Mouse (Mus musculus): ENCODE measurements at regions not wholly inside any gene's neighbourhood (a gene's known extent, or its start where the extent isn't known, plus 50 kb on each side); places are given as distances from the start of the nearest gene placed in this dataset.

DNA sequence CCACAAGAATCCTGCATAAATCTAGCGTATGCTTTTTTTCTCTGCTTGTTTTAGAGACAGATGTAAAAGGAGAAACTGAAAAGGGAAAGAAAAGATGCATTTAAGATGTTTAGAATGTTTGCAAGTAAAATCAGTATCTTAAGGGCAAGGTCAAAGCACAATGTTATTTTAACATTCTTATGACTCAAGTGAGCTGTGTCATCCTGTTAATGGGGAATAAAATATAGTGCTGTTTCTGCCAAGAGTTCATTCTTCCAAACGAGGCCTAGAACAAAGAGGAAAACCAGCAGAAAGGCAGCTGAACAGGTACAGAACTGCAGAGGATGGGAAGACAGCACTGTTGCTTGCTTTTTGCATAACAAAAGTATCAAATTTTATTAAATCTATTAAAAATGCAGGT, 156.7 kb upstream of the Tmtc1 start:
- no peak for DNase-seq (ENCODE audit: low spot score)

DNA sequence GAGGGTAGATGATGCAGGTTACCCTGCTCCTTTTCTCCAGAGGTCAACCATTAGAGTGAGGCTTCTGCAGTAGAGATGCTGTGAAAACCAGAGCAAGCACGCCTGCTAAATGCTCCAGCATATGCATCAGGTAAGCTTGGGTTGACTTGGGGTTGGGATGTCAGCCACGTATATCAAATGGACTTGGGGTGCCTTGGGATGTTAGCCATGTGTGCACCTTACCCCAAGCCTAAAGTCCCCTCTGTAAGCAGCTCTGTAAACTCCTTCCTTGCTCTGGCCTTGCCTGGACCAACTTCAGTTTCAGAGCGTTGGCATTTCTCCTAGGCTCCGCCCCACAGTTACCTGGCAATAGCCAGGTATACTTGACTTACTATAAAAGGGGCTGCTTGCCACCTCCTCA, 155.3 kb upstream of the Tmtc1 start:
- no peak for DNase-seq (ENCODE audit: low spot score)

DNA sequence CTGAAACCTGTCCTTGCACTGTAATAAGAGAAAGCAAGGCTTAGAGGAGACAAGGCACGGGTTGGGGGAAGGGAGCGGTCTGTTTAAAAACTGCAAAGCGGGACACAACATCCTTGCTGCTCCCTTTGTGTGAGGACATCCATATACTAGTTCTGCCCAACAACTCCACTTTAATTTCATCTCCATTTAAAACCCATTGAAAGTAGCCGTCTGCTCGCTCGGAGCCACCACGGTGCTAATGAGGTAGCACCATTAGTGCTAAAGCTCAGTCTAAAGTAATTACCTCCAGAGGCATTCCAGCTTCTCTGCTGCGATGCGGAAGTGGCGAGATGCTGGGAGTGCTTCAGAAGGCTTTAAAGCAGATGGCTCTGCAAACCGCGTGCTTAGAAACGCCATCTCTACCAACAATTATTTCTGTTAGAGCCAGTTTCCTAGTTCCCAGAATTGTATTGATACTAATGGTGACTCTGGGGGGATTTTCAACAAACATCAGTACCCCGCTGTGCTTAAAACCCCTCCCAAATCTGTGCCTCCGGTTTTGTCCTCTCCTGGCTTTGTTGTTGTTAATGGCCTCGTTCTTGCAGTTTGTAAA, 154.7 kb upstream of the Tmtc1 start:
- DNase-seq (ENCODE audit: low spot score), result no peak

DNA sequence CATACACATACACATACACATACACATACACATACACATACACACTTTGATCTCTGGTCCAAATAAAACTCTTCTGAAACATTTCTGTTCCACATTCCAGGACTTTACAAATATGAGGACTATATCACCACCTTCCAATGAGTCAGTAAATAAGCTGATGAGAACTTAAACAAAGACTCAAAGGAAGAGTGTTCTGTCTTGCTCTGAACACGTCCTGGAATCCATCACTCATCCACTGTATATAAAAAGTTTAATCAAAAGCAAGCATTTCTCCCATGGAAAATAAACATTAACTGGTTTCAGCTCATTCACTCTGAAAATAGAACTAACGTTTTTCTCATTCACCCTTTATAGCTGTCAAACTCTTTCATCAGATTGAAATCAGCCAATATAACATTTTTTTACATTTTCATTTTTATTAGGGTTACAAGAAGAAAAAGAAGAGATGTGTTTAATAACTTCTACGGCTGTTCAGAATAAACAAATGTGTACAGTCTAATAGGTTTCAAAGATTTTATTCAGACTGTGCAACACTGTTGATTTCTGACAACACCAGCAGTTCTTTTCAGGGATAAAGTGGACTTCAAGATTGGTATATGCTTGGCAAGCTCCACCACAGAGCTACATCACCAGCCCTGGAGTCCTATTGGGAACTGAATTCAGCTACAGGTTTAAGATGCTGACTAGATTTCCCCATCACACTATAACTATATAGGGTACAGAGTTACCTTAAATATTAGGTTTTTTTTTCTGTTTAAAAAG, 151.0 kb upstream of the Tmtc1 start:
- DNase-seq (ENCODE audit: low spot score), result no peak

DNA sequence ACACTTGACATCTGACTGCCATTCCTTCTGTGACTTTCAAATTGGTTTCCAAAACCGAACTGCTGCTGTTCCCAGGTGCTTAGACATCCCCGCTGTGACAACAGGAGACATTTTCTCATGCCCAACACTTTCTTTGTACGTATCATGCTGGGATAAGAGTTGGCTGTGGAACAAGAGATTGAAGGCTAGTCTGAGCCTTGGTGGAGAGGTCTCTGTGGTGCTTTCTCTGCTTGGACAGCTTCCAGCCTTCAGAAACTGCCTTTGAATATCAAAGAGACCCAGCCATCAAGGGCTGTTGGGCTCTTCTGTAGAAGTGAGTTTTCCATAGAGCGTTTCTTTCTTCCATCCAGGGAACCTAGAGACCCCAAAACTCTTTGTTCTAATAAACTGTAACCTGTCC, 144.8 kb upstream of the Tmtc1 start:
- no peak for DNase-seq (ENCODE audit: low spot score)

DNA sequence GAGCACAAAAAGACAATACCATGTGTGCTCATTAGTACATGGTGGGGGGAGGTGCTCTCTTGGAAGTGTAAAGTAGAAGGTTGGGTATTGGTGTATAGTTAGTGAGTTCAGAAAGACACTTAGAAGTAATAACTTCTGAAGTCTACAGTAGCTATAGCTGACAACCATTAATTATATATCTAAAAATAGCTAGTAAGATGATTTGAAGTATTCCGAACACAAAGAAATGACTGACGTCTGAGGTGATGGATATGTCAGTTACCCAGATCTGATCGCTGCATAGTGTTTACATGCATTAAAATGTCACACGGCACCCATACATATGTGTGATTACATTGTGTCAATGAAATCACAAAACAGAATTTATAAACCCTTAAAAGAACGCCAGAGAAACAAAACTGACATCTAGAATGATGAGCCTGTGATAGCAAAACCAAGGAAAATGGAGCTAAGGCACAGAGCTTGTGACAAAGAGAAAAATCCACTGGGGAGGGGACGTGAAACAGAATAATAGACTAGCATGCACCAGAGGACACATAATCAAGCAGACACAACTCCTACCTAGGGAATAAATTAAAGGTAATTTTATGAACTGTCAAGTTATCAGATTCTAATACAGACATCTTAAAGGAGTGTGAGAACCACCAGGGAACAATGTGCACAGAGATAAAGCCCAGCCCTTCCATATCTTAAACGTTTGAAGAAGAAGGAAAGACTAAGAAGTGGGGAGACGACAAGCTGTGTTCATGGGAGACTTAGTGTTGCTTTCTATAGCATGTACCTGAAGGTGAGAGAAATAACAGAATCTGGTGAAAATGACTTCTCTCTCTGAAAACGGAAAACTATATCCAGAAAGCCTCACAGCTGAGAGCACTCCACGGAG, 142.5 kb upstream of the Tmtc1 start:
- DNase-seq (ENCODE audit: low spot score), result peak; percentile 20

DNA sequence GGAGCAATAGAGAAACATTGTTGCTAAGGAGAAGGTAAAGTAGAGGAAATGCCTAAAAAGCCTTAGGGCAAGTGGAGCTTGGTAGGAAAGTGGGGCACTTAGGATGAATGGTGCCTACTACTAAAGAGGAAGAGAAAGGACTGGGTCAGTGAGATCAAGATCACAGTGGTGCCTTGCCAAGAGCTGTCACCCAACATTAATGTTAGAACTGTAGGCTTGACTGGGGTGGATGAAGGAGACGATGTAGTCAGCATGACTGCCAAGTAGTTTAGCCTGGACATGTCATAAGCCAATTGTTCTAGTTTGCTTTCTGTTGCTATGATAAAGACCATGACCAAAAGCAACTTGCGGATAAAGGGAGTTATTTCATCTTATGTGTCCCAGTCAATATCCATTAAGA, 139.9 kb upstream of the Tmtc1 start:
- no peak for DNase-seq (ENCODE audit: low spot score)

DNA sequence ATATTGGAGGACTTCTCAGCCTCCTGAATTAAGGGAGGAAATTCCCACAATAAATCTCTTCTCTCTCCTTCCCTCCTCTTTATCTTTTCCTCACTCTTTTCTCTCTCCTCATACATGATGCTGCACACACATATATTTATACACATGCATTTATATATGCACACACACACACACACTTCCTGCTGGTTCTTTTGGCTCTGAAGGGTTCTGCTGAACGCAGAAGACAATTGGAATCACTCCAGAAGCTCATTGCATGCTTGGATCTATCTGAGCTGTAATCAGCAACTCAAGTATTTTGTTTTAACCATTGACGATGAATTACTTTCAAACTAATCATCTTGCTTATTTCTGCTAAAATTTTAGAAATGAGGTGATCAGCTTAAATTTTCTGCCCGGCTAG, 134.1 kb upstream of the Tmtc1 start:
- DNase-seq (ENCODE audit: low spot score), result no peak

DNA sequence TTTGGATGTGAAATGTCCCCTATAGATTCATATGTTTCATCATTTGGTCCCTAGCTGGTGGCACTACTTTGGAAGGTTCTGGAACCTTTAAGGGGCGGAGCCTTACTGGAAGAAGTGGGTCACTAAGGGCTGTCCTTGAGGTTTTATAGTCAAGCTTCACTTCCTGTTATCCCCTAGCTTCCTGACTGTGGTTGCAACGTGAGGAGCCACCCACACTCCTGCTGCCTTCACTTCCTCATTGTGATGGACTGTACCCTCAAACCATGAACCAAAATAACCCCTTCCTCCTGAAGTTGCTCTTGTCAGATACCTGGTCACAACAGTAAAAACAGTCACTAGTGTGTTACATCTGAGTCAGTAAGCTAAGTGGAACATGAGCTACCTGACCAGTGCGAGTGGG, 133.5 kb upstream of the Tmtc1 start:
- no peak for DNase-seq (ENCODE audit: low spot score)

DNA sequence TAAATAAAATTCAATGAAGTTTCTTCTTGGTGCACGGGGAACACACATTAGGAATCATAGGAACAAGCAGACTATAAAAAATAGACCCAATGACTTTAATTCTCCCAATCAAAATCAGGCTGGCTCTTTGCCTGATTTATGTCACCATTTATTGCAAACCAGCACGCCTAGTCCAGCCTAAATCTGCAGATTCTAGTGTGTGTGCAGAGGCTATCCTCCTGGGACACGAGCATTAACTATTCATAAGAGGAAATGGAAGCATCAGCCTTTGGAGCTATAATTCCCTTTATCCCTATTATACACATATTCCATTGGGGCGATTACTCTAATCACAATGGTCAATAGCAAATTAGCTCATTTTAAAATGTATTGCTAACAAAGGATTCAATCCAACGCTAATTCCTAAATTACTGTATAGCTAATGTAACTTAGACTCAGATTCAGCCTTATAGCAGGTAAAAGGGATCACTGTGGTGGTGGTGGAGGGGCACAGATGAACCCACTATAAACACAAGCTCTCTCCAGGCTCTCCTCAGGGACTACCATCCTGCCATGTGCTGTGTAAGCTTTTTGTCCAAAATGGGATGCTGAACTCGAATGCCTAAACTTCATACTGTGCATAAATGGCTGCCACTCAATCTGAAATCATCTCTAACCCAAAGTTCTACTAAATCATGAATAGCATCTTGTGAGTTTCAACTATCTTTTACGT, 130.7 kb upstream of the Tmtc1 start:
- no peak for DNase-seq (ENCODE audit: low spot score)

DNA sequence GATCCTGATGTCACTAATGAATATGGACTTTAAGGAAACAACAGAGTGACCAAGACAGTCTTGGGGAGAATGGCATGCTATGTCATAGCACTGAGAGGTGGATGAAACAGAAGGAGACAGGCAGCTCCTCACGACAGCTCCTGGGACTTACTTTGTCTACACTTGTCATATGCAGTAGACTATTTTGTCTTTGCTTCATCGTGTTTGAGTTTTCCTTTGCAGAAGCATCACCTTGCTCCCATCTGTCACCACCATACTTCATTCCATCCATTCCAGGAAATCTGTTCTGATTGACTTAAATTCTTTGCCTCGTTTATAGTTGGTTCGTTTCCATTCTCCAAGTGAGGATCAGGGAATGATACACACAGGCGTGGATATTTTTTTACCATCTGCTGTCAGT, 128.0 kb upstream of the Tmtc1 start:
- no peak for DNase-seq (ENCODE audit: low spot score)

DNA sequence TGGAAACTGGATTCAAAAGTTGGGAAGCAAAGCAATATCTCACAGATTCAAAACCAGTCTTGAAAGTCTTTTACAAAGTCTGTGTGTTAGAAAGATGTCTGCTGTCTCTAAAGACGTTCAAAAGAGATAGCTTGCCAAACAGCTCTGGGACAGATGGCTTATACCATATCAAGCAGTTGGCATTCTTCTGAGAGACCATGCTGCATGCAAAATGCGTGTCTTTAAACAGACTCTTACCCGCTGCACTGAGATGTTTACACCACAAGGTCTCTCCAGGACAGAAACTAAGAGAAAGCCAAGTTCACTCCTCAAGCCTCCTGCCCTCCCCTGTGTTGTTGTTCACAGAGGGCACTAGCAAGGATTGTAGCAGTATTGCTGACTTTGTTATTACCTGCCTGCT, 127.5 kb upstream of the Tmtc1 start:
- no peak for DNase-seq (ENCODE audit: low spot score)

DNA sequence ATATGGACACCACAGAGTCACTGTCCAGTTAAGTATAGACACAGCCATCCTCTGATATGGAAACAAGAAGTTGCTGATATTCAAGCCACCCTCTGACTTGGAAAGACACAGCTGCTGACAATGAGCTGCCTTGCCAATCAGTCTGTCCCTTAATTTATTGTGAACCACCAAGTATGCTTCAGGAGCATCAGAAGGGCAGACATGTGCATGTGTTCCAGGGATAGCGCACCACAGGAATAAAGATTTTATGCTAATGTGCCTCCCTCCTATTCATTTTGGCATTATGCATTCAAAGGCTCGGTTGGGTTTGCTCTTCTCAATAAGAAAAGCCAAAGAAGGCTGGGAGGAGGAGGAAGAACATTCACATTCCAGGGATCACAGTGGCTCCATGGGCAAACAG, 120.0 kb upstream of the Tmtc1 start:
- no peak for DNase-seq (ENCODE audit: low spot score)

DNA sequence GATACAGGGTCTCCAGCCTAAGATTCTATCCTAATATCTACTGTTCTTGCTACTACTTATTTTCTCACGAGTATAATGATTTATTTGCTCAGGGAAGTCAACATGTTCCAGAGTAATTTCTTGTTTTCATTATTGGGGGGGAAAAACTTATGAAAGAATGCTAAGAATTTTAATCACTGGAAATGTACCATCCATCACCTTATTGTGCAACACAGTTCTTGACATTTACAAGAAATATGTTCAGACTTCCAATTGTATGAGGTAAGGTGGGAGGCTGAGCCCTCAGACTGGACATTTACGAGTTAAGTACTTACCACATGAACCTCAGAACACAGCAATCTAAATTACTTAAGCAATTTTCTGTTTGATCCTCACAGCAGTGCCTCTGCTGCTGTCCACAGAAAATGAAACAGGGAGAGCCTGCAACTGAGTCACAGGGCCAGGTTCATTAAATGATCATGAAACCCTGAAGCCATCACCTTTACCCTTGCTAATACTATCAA, 118.1 kb upstream of the Tmtc1 start:
- DNase-seq (ENCODE audit: low spot score), result no peak

DNA sequence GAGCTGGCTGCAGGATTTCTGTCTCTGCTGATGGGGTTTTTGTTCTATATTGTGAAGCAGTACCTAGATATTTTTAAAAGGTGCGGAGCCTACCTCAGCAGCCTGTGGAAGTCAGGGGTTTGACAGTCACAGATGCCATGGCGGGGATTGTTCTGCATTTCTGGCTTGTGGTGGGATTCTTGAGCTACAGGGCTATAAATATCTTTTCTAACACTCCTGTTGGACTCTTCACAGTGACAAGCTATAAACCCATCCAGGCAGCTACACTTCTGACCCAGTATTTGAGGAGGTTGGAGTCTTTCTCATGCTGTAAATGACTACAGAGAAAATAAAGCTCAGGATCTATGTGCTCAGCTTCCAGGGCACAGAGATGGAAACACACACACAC, 112.3 kb upstream of the Tmtc1 start:
- no peak for DNase-seq (ENCODE audit: low spot score)

DNA sequence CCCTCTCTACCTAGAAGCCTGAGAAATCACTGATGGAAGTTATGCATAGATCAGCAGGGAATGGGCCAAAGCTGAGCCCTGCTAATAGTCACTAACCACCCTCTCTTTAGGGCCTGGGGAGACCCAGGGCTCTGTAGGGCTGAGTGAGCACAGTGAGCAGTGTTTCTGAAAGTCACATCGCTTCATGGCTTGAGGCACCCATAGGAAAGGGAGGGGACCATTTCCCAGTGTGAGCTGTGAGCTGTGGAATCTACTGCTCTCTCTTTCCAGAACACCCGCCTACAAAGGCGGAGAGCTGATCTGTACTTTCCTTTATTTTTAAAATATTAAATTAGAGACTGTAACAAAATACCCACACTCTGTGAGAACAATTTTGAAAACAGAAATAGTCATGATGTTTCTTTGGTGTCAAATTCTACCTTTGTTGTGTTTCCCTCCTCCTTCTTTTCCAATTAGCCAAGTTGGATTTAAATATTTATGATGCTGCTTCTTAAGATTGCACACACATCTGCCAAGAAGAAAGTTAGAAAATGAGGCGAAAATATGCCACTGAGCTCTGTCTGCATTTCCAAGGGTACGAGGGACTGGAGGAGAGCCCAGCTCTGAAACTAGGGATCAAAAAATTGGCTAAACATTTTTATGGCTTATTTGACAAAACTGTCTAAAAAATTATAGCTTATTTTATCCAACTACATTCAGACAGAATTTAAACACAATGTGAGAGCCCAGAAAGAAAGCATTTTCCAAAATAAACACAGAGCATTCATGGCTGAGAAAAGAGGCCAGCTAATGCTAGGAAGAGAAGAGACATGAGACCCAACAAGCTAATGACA, 111.7 kb upstream of the Tmtc1 start:
- DNase-seq (ENCODE audit: low spot score), result no peak

DNA sequence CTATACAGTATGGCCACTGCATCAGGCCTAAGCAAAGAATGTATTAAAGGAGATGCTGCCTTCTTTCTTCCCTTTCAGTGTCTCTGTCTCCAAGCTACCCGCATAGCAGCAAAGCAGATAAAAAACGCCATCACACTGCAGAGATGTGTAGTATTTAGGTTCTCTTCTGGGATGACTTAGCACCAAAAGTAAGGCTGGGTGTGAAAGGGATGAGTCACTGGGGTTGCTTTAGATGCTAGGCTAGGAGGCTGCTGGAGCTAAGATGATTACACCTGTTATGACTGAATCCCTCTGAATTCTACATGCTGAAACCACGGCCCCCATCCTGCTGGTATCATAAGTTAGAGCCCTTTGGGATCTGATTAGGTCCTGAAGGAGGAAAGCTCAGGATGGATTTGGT, 110.3 kb upstream of the Tmtc1 start:
- no peak for DNase-seq (ENCODE audit: low spot score)

DNA sequence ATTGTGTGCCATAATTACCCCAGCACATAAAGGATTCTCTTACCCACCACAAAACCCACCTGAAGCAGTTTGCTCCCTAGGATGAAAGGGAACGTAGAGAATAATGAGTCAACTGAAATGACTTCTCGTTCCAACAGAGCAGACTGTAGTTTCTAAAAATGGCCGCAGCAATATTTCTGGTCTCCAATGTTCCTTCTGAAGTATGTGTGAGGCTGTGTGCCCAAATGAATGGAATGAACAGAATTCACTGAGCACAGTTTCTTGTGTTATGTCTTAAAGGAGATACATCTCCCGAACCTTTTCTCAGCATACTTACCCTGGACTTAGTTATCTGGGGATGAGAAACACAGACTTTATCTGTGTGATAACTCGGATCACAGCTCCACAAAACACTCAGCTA, 109.4 kb upstream of the Tmtc1 start:
- no peak for DNase-seq (ENCODE audit: low spot score)

DNA sequence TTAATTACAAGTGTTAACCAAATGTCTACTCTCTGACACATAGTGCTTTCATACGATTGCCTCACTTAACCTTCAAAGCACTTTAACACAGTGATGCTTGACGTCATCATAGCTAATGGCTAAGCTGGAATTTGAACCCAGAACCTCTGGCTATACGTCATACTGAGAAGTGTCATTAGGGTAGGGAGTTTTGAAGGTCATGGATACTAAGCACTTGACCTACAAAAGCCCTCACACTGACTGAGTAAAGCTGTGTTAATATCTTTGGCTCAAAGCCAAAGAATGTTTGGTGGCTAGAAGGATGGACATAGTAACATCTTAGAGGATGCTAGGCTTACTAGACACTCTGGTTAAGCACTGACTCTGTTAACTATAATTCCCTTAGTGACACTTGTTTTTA, 106.9 kb upstream of the Tmtc1 start:
- DNase-seq (ENCODE audit: low spot score), result no peak

DNA sequence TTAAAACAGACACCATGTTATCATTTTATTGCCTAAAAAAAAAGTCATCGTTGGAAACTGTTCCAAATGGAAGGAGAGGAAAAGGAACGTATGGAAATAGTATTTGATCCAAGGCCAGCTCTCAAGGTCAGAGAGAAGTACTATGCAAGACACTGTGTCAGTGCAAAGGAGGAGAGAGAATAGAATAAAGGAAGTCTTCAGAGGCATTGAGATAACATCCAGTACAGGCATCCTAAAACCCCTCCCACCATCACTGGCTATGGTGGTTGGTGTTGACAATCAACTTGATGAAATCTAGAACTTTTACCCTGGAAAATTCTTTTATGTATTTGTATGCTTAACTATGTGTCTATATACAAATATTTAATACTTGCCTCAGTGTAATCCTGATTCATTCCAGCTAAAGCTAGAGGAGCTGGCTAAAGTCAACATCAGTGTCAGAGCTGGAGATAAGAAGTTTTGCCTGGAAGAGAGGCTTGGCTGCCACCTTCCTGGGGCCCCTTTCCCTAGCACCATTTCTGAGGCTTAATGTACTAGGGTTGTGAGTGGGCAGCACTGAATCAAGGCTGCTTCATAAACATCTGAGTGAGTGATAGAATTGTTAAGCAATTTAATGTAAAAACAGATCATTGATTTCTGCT, 104.1 kb upstream of the Tmtc1 start:
- no peak for DNase-seq (ENCODE audit: low spot score)

DNA sequence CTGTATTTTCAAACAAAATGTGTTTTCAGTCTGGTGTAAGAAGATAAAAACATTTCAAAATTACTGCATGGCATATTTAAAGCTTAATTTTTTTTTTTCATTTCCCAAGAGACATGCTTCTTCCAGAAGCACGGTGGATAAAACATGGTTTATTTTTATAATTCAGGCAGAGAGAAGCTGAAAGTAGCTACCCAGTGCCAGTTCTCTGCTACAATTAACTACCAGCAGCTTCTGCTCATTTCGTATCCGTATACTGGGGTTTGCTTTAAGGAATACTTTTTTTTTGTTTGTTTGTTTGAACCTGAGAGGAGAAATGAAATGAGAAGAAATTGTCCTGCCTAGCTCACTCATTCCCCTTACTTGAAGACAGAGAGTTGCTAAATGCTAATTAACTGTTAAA, 98.9 kb upstream of the Tmtc1 start:
- no peak for DNase-seq (ENCODE audit: low spot score)
